Mouse (Mus musculus): ENCODE measurements around the gene Fam129c.

Gene Fam129c

DNA sequence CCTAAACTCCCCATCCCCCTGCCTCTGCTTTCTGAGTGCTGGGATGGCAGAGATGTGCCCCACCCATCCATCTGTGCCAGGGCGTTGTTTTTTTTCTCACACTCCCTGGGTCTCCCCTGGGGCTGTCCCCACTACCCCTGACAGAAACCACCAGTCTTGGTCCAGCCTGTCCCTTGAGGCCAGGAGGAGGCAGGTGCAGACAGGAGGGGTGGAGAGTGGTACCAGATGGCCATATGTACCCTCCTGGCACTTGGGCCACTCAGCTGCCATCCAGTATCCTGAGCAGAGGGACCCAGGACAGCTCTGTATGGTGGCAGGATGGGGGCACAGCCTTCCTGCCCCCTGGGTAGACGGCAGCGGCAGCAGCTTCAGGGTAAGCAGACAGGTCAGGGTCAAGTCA, at the start of gene Fam129c:
Gene Fam129c, plus strand, starts transcription at position 198 of the 400 bp plus-strand sequence.
- DNase-seq = no peak

DNA sequence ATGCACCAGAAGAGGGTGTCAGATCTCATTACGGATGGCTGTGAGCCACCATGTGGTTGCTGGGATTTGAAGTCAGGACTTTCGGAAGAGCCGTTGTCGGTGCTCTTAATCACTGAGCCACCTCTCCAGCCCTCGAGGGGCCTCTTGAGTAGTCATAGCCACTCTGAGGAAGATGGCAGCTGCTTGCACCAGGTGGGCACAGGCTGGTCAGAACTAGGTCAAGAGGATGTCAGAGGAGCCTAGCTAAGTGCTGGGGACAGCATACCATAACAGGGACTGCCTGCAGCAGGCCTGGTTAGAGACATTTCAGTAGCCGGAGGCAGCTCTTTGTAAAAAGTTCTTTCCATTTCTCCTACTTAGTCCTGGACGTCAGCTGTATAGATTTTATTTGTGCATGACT, 46.7 kb upstream of the Fam129c start:
- DNase-seq = no peak

DNA sequence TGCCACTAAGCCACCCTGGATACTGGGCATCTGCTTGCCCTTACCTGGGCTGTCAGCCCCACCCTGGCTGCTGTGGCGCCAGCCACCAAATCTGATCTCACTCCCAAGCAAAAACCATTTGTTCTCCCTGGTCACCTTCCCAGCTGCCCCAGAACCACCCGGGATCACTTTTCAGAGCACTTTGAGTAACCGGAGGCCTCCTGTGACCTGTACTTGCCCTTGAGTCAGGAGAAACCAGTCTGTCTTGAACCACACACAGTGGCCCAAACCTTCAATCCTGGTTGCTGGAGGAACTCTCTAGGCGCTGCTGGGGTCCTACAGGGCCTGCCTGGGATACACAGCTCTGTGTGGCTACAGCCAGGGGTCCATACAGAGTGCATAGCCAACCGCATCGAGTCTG, 44.7 kb upstream of the Fam129c start:
- DNase-seq = no peak

DNA sequence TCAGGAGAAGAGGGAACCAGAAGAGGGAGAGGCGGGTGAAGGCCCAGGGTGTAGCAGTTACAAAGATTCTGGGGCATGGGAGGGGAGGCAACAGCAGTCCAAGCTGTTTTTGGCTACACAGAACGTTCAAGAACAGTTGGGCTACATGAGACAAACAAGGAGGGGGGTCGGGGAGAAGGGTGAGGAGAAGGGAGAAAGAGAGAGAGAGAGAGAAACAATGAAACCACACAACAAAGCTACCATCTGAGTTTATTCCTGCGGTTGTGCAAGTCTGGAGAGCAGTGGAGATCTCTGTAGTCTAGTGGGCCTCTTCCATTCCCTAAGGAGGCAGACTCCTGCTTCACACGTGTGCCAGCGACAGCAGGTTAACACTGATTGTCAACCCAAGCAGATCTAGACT, 43.4 kb upstream of the Fam129c start:
- DNase-seq = no peak

DNA sequence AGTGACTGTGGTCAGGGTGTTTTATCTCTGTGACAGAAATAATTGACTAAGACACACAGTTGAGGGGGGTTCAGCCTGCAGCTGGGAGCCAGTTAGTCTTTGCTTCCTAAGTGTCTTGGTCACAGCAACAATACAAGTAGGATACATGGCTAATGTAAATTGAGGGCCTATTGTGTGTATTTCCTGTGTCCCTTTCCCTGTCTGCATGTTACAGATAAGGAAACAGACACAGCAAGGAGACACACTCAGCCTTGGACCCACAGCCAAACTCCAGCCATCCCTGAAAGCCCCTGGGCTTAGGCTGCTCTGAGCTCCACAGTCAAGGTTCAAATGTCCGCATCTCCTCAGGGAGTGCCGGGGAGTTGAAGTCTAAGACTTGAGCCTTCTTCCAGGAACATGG, 42.8 kb upstream of the Fam129c start:
- no peak for DNase-seq

DNA sequence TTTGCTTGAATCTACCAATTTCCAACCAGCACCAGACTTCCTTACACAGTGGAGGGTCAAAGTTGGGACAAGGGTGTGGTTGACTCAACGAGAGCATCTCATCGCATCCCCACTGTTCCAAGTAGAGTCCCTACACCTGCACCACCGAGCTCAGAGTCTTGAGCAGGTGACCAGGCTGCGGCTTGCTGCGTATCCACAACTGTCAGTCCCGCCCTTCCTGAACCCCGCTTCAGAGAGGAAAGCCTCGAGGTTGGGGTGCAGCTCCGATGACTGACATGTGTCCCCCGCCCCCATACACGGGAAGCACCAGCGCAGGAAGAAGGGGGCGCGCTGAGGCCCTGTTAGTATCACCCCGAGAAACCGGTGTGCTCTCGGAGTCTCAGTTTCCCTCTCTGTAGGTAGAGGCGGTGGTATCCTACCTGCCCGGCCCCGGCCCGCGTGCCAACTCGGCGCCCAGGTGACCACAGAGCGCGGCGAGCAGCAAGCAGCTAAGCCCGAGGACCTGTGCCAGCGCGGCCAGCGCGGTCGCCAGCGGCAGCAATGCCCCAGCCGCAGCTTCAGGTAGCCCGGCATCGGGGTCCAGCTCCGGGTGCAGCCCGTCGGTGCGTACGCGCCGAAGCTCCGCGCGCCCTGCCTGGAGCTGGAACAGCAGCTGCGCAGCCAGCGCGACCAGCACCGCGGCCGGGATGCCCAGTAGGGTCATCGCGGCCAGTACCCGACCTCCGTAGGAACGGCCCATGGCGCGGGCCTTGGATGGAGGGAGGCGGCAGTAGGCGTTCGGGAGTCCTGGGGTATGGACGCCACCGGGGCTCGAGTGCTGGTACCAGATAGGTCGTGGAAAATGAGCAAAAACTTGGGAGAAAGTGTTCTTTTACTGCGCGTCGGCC, 39.1 kb upstream of the Fam129c start, which contains the start of gene Tmem221:
Gene Tmem221, minus strand, starts transcription at position 801 of the 887 bp plus-strand sequence.
- peak; percentile 29 to 45 for DNase-seq

DNA sequence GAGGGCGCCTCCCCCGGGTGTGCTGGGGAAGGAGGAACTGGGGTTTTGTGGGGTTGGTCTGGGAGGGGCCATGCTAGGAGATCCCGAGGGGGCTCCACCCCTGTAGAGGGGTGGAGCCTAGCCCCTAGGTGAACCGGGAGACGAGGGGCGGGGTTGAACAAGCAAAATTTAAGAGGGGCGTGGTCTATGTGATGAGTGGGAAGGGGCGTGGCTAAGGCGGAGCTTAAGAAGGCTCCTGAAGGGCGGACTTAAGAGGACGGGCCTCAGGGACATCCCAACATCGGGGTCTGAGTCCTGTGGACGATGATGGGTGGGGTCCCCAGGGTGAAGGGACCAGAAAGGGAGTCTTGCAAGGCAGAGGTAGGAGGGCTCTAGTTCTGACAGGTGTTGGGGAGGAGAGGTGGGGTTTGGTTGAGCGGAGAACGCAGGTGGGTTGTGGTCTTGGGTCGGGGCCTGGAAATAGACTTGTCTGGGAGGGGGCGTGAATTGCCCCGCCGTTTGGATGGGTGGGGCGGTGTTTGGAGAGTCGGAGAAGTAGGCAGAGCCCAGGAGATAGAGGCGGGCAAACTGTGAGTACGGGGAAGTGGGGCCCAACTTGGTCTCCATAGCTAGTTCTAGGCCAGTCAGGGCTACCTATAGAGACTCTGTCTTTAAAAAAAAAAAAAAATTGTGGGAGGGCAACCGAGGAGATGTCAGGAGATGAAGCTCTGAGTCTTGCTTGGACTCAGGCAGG, 38.3 kb upstream of the Fam129c start:
- DNase-seq = peak; percentile 88 to 91

DNA sequence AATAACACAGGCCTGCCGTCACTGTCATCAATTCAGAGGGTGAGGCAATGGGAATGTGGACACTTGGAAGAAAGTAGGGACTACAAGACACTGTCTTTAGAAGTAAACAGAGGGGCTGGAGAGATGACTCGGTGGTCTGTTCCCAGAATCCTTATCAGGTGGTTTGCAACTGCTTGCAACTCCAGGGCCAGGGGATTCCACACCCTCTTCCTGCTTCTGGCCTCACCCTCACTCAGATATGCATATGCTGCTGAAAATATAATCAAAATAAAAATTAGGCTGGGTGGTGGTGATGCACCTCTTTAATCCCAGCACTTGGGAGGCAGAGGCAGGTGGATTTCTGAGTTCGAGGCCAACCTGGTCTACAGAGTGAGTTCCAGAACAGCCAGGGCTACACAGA, 37.4 kb upstream of the Fam129c start:
- DNase-seq = no peak

DNA sequence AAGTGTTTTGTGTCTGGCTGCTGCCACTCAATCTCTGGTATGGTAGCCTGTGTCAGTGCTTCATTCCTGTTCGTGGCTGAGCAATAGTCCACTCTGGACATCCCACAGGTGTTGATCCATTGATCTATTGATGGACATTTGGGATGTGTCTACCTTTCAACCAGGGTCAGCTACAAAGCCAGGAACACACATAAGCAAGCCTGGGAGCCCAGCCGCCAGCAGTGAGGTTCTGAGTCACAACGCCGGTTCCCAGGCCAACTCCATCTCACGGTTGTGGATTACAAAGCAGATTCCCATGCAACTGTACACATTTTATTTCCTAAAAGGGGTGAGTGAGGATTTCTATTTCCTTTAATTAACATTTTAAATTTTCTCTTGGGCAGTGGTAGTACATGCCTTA, 36.7 kb upstream of the Fam129c start:
- DNase-seq = no peak

DNA sequence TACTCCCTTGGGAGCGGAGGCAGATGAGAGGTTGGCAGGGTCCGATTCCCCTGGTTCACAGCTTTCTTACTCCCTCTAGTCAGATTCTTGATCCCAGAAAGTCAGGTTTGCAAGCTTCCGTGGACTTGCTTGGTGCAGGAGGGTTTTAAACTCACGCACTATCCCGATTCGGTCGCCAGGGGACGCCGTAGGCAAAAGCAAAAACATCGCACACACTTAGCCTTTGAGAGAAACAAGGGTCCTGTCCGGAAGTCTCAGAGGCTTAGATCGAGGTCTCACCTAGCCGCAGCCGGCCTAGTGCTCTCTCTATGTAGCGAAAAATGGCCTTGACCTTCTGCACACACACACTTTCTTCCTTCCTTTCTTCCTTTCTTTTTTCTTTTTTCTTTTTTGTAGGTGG, 36.0 kb upstream of the Fam129c start:
- DNase-seq = peak; percentile 78 to 81

DNA sequence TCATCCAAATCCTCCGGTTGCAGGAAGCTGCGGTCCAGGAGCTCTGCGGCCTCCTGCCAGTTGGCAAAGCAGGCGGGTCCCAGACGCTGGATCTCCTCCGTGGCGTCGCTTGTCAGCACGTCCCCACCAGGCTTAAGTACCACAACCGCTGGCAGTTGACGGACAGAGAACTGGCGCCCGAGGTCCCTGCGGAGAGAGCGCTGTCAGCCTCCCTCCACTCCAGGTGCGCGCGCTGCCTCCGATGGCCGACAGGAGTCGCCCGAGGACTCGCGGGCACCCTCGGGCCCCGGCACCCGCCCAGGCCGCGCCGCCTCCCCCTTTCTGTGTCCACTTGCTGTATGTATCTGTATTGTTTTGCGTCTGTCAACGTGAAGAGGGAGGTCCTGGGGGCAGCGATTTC, 34.7 kb upstream of the Fam129c start:
- DNase-seq = peak; percentile 90 to 91

DNA sequence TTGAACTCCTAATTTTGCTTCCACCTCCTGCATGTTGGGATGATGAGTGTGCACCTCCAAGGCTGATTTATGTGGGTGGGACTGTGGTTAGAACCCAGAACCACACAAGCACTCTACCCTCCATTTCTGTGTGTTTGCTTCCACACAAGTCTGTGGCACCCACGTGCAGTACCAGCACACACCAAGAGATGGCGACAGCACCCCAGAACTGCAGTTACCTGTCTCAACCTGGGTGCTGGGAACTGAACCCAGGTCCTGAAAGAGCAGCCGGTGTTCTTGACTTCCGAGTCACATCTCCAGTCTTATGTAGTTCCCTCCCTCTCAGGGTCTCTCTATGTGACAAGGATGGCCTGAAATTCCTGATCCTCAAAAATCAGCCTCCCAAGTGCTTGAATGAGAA, 33.5 kb upstream of the Fam129c start:
- DNase-seq = no peak

DNA sequence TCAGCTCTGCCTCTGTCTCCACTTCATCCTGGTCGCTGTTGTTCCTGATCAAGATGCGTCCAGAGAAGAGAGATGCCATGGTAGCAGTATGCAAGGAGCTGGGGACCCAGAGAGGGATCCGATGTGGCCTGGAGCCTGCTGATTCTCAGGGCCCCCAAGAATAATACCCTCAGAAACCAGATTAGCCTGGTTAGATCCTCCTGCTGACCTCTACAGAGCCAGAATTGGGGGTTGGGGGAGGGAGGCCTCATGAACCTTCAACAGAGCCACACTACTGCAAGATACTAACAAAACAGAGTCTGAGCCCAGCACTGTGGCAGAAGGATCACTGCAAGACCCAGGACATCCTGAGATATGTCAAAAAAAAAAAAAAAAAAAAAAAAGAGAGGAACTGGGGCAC, 30.9 kb upstream of the Fam129c start, which contains the start of gene Nxnl1:
Gene Nxnl1, minus strand, starts transcription at position 101 of the 400 bp plus-strand sequence.
- no peak for DNase-seq

DNA sequence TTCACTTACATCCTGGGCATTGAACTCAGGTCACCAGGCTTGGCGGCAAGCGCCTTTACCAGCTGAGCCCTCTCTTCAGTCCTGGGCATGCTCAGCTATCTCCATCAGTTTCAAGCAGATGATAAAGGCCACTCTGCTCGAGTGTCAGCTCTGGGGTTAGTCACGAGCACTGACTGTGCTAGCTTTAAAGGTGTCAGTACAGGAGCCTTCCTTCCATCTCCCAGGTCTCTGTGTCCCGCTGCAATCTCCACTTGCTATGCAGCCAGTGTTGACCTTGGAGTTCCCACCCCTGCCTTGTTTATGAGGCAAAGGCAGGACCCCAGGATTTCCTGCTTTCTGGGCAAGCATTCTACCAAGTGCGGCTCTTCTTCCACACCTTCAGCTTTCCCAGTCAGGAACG, 29.9 kb upstream of the Fam129c start:
- no peak for DNase-seq

DNA sequence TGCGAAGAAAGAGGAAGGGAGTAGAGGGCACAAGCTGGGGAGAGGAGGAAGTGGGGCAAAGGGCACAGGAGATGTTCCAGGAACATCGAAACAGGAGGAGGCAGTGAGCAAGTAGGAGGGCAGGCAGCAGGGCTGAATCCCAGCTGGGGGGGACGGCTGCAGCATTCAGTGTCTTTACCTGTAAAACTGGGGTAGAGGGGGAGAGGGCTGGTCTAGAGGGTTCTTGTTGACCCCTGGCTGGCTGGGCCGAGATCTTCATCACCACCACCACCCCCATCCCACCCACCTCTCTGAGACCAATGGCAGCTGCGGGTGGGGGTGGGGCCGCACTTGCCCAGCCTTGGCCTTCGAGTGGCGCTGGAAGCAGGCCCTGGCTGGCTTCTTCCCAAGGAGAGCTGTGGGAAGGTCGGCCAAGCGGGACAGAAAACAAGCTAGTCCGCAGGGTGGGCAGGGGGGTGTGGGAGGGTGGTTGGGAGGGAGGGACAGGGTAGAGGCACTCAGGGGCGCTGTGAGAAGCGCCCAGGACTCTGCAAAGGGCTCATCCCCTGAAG, 29.0 kb upstream of the Fam129c start, which contains the start of gene Slc27a1:
Gene Slc27a1, plus strand, starts transcription at position 496 of the 551 bp plus-strand sequence.
- peak; percentile 79 to 90 for DNase-seq

DNA sequence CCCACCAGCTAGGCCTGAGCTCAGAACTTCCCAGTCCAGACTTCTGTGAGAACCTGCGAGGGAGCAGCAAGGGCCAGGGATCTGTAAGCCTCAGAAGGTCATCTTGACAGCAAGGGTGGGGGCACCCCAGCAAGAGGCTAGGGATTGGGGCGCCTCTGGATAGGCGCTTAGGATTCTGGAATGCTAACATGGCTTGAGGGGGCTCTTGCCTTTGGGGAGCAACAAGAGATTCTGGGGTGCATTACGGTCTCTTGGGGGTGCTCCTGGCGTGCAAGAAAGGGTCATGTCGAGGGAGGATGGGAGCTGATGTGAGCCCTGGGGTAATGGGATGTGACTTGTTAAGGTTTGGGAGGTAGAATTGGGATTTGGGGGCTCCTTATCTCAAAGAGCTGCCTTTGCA, 28.5 kb upstream of the Fam129c start:
- no peak for DNase-seq

DNA sequence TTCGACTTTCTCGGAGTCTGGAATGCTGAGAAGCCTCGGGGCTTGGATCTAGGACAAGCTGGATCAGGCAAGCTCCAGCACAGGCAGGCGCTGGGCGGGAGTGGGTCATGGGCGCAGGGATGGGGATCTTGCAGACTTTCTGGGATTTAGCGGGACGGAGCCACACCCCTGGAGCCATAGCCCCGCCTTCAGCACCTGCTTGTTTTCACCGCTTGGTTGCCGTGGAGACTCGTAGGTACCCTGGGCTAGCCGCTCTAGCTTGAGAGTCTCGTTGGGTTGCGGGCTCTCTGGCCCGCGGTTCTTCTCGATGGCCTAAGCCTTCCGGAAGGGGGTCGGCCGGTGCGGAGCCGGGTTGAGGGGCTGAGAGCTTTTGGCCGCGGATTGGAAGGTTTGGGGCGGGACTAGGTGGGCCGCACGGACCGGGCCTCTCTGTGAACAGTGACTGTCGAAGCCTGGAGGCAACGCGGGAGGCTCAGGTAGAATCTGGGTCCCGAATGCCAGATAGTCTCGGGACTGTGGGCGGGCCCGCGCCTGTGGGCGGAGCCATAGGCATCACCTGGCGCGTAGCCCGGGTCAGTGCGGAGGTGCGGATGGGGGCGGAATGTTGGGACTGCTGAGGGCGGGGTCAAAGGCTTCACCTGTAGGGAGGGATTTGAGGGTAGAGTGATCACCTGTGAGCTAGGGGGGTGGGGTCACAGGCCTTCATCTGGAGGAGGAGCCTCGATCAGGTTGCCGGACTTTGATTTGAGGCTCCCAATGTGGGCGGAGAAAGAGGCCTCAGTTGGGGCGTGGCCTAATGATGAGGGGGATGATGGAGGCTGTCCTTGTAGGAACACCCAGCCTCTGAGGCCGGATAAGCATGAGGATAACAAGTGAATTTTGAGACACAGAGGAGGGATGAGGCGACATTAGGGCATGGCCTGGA, 27.8 kb upstream of the Fam129c start:
- peak; percentile 89 to 94 for DNase-seq

DNA sequence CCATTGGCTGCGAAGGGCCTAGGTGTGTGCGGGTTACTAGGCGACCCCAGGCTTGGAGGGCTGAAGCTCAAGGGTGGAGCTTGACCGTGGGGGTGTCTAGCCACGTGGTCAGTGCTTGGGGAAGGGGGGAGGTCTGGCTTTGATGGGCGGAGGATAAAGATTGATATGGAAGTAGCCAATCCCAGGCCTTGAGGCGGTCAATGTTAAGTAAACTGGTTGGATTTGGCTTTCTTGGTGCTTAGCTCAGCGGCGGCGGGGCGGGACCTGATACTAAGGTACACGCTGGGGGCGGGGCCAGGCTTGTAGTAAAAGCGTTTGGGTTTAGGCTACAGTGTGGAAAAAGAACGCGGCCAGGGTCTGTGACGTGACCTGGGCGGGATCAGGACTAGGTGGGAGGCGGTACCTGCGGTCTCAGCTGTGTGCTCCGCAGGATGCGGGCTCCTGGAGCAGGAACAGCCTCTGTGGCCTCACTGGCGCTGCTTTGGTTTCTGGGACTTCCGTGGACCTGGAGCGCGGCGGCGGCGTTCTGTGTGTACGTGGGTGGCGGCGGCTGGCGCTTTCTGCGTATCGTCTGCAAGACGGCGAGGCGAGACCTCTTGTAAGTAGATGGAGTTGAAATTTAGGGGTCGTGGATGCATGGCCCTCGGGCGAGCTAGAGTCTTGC, 27.0 kb upstream of the Fam129c start:
- peak; percentile 97 to 98 for DNase-seq

DNA sequence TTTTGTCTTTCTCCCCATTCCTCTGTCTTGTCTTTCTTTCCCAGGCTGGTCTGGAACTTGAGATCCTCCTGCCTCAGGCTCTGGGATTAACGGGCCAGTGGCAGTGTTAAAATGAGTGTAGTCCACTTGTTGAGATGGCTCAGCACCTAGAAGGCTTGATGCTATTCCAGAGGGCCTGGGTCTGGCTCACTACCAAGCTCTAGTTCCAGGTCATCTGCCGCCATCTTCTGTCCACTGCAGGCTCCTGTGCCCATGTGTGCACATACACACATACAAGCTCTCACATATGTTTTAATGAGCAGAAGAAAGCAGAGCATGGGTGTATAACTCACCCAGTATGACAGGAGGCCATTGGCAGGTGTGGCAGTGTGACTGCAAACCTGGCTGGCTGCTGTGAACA, 25.4 kb upstream of the Fam129c start:
- no peak for DNase-seq

DNA sequence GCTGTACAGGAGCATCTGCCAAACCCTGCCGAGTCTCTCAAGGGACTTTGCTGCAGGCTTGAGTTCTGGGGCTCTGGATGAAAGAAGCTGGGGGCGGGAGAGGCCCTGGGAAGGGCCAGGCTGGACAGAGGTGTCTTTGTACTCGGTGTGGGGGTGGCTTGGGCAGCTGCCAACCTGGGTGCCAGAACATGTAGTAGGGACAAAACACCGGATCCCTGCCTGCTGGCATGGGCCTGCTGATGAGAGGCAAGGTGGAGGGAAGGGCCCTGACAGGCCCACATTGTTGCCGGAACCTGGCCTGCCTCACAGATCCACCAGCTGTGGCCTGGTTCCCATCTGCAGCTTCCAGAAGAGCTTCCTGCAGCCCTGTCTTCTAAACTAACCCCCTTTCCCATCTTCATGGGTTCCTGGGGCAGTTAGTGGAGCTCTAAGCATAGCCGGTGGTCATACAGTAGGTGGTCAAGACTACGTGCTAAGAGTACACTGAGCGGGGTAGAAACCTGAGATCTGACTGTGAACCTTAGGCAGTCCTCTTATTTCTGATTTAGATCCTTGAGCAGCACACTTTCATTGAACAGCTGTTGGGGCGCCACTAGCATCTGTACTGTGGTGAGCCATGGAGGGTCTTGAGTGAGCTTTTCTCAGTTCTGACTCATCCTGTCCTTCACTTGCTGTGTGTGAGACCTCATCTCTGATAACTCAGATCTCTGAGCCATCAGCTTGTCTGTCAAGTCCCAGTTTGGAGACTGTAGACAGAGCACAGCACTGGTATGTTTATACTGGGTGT, 24.4 kb upstream of the Fam129c start:
- peak; percentile 58 to 67 for DNase-seq

DNA sequence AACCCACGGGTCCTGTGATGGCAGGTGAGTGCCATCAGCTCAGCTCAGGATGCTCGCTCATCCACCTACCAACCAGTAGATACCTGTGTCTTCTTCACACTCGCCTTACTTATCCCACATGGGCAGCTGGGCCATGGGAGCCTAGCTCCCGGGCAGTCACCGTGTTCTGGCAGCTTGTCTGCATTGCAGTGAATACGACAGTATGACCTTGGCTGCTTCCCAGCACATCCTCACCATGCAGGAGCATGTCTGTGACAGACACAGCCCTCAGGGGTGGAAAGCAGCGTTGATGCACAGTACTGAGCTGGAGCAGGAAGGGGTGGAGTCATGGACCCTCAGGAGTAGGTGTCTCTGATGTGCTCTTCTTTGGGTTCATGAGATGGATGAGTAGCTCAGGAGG, 23.0 kb upstream of the Fam129c start:
- DNase-seq = no peak

Data from kidney, postnatal 4 days (tissue).